Mouse (Mus musculus) spleen, adult 2 months (tissue): ENCODE results near the gene Gm29776.

Experiments used
- CTCF ChIP-seq: fragments of 200-500 bp; IDR thresholded peaks from 2 replicates; pipeline ENCODE4 v1.5.1; 2011; ENCODE audit warnings: mild to moderate bottlenecking, inconsistent platforms; ENCODE audit not compliant: insufficient read depth, insufficient read length, insufficient replicate concordance; ENCODE audit errors: extremely low read depth
- POLR2A ChIP-seq: fragments of 200-500 bp; IDR thresholded peaks from 2 replicates; pipeline ENCODE4 v1.6.1; 2011; ENCODE audit warnings: low read depth, low read length, inconsistent platforms

DNA sequence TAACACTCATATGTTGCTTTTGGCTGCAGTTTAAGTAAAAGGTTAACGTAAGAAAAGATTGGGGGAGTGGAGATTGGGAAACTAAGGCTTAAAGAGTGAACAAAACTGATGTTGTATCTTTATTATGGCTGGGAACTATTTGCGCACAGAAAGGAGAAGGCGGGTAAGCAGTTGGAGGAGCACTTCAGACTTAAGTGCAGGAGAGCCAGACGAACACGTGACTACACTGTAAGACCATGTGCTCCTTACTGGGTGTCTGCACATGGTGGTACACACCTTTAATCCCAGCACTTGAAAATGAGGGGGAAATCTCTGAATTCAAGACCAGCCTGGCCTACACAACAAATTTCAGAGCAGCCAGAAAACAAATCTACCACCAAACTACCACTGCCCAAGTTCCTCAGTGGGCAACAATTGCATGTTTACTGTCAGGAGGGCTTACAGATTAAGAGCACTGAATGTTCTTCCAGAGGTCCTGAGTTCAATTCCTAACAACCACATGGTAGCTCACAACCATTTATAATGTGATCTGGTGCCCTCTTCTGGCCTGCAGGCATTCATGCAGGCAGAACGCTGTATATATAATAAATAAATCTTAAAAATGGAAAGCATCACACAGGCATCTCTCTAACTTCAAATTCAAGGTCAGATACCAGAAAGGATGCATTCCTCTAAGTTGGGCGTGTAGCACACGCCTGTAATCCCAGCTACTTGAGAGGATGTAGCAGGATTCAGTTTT is 51.6 kb downstream of the Gm29776 start:
- TF ChIP-seq POLR2A (no peak), CTCF (no peak)
